ENCODE assay signal across 13 mouse cellular contexts in the genomic region with DNA sequence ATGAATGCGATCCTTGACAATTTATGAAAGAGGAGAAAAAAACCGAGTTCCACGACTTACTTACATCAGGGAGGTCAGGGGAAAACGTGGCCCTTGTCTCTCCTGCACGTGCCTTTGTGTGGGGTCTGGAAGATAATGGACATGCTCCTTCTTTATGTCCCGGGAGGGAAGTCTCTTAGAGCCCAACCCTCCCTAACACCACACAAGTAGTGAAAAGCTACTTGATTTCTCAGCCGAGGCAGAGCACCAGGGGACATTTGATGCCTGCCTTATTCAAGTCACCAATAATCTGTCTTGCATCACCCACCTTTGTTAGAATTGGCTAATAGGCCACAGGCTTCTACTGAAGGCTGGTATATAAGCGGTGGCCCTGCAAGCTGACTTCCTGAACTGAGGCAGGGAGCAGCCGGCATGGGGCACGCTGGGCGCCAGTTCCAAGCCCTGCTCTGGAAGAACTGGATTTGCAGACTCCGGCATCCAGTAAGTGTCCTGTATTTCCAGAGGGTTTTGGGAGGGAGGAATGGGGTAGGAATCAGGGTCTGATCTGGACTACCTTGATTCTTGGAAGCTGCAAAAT. TPM values are rescaled to one million over a fixed set of nuclear protein-coding genes. Genes with fewer than 3 reads are reported as not detected.
DNase-seq lines count a peak whose midpoint lies in the region; ATAC-seq and TF ChIP-seq lines count a peak whose summit lies in the region.
"Had no signal": no experiment of that assay in that cellular context is flagged by ENCODE, and none has a peak within 500 bp of the region (broad histone marks: within the 10 kb centered on the region; RNA-seq: fewer than 3 reads in every experiment).

Gene Abca13 (plus strand): TSS at position 388 of the 577 bp plus-strand sequence.

- no peak for TF ChIP-seq EP300 in CH12.LX (IDR thresholded peaks at IDR 0.05; ENCODE audit: low read length)

- no peak for TF ChIP-seq CTCF in CH12.LX (conservative IDR thresholded peaks at IDR 0.05 in 1 of 2, IDR thresholded peaks at IDR 0.05 in 1 of 2; ENCODE audit: low read depth in 2 of 2, low read length in 2 of 2)

- dilution Hi-C loops in CH12.LX (cut with MboI; ENCODE audit: extremely low pct_ligation_motif_present, extremely low pct_unique_long_range_greater_than_20kb, low sequenced_read_pairs): no loop called here

- no peak within 1 kb of the TSS for H3K4me3 ChIP-seq in forebrain, embryonic 11.5 days (ENCODE audit: low read depth, low read length)
- H3K4me3 ChIP-seq in forebrain, embryonic 16.5 days (replicated peaks; ENCODE audit: low read length): no peak within 1 kb of the TSS
- no peak within 1 kb of the TSS for H3K4me3 ChIP-seq in CH12.LX (replicated peaks in 1 of 3; ENCODE audit: low read depth in 2 of 3, low read length in 2 of 3, poor library complexity in 1 of 3)
- no peak within 1 kb of the TSS for H3K4me3 ChIP-seq in lung, embryonic 16.5 days (ENCODE audit: low read length)
- no peak within 1 kb of the TSS for H3K4me3 ChIP-seq in heart, embryonic 10.5 days
- H3K4me3 ChIP-seq: heart, embryonic 15.5 days; intestine, embryonic 15.5 days; limb, embryonic 10.5 days had no signal

- in situ Hi-C loops in CH12.LX (cut with MboI; ENCODE audit: low pct_ligation_motif_present, low pct_unique_long_range_greater_than_20kb, low sequenced_read_pairs): no loop called here

- peak; percentile 52 for DNase-seq in forebrain, embryonic 11.5 days (ENCODE audit: low spot score)
- no peak for DNase-seq in CH12.LX (ENCODE audit: extremely low read depth)
- peak; percentile 17 for DNase-seq in gonadal fat pad, adult 2 months (ENCODE audit: low read depth)
- no peak for DNase-seq in spleen, adult 12 weeks (ENCODE audit: low spot score)
- no peak for DNase-seq in heart, embryonic 10.5 days (ENCODE audit: low spot score)
- DNase-seq: adrenal gland, postnatal 10 days; cerebellum, adult 2 months had no signal

- no peak within 1 kb of the TSS for H3K9ac ChIP-seq in forebrain, embryonic 11.5 days (ENCODE audit: low read length)
- no peak within 1 kb of the TSS for H3K9ac ChIP-seq in forebrain, embryonic 16.5 days (replicated peaks; ENCODE audit: low read depth, low read length)
- H3K9ac ChIP-seq in CH12.LX (ENCODE audit: insufficient read depth, low read depth): no peak within 1 kb of the TSS
- H3K9ac ChIP-seq in lung, embryonic 16.5 days (ENCODE audit: low read length): no peak within 1 kb of the TSS
- H3K9ac ChIP-seq: heart, embryonic 15.5 days; intestine, embryonic 15.5 days had no signal

- H3K79me2 ChIP-seq in CH12.LX (replicated peaks; ENCODE audit: control insufficient read depth, extremely low read depth, insufficient read depth, poor library complexity, severe bottlenecking): no peaks in the 10 kb centered on the region

- no peak within 1 kb of the TSS for H3K4me2 ChIP-seq in forebrain, embryonic 11.5 days (ENCODE audit: low read depth, low read length, severe bottlenecking)
- H3K4me2 ChIP-seq in forebrain, embryonic 16.5 days (ENCODE audit: low read length): no peak within 1 kb of the TSS
- H3K4me2 ChIP-seq in CH12.LX (ENCODE audit: insufficient read depth, low read depth, poor library complexity, severe bottlenecking): no peak within 1 kb of the TSS
- H3K4me2 ChIP-seq in lung, embryonic 16.5 days (ENCODE audit: low read depth, low read length): no peak within 1 kb of the TSS
- H3K4me2 ChIP-seq: heart, embryonic 15.5 days; intestine, embryonic 15.5 days had no signal

- TF ChIP-seq POLR2A in CH12.LX (IDR thresholded peaks at IDR 0.05; ENCODE audit: low read depth, low read length): no peak

- H3K27ac ChIP-seq in forebrain, embryonic 11.5 days (ENCODE audit: low read depth, low read length): no peak within 1 kb of the TSS
- no peak within 1 kb of the TSS for H3K27ac ChIP-seq in forebrain, embryonic 16.5 days (ENCODE audit: low read length)
- H3K27ac ChIP-seq in CH12.LX (ENCODE audit: insufficient read depth, low read depth): no peak within 1 kb of the TSS
- H3K27ac ChIP-seq in lung, embryonic 16.5 days (ENCODE audit: low read length): peak within 1 kb of the TSS; percentile 66
- H3K27ac ChIP-seq in heart, embryonic 10.5 days: no peak within 1 kb of the TSS
- H3K27ac ChIP-seq: heart, embryonic 15.5 days; intestine, embryonic 15.5 days; limb, embryonic 10.5 days had no signal

- no peaks in the 10 kb centered on the region for H3K9me3 ChIP-seq in forebrain, embryonic 11.5 days (ENCODE audit: control insufficient read depth, low read length)
- H3K9me3 ChIP-seq in forebrain, embryonic 16.5 days (ENCODE audit: control insufficient read depth, low read length): no peaks in the 10 kb centered on the region
- H3K9me3 ChIP-seq in CH12.LX (replicated peaks; ENCODE audit: low read length): no peaks in the 10 kb centered on the region
- no peaks in the 10 kb centered on the region for H3K9me3 ChIP-seq in lung, embryonic 16.5 days (ENCODE audit: control insufficient read depth, low read length)
- H3K9me3 ChIP-seq in heart, embryonic 10.5 days: no peaks in the 10 kb centered on the region
- H3K9me3 ChIP-seq: heart, embryonic 15.5 days; intestine, embryonic 15.5 days; limb, embryonic 10.5 days had no signal

- WGBS in forebrain, embryonic 11.5 days: 36% methylated on average over 12 of the region's 12 CpGs
- WGBS in forebrain, embryonic 16.5 days: 30% methylated on average over 12 of the region's 12 CpGs
- WGBS in lung, embryonic 16.5 days: 29% methylated on average over 12 of the region's 12 CpGs
- WGBS in heart, embryonic 10.5 days: 53% methylated on average over 12 of the region's 12 CpGs

- H3K27me3 ChIP-seq in forebrain, embryonic 11.5 days (ENCODE audit: control insufficient read depth, insufficient read depth, low read length): no peaks in the 10 kb centered on the region
- H3K27me3 ChIP-seq in forebrain, embryonic 16.5 days (replicated peaks; ENCODE audit: control insufficient read depth, insufficient read depth, low read length): no peaks in the 10 kb centered on the region
- H3K27me3 ChIP-seq in CH12.LX (replicated peaks): peaks cover 31% of the 10 kb centered on the region
- no peaks in the 10 kb centered on the region for H3K27me3 ChIP-seq in lung, embryonic 16.5 days (ENCODE audit: control insufficient read depth, insufficient read depth, low read depth, low read length)
- H3K27me3 ChIP-seq in heart, embryonic 10.5 days (ENCODE audit: insufficient read depth, poor library complexity, severe bottlenecking): no peaks in the 10 kb centered on the region; the same call in 1 of the 2 replicates
- H3K27me3 ChIP-seq: heart, embryonic 15.5 days; intestine, embryonic 15.5 days had no signal

- TF ChIP-seq RAD21 in CH12.LX (IDR thresholded peaks at IDR 0.05; ENCODE audit: low read depth, low read length): no peak

- peak; percentile 61 for ATAC-seq in forebrain, embryonic 11.5 days (replicated peaks; ENCODE audit: low FRiP score)
- ATAC-seq in forebrain, embryonic 16.5 days: no peak
- ATAC-seq in lung, embryonic 16.5 days (ENCODE audit: low read depth): peak; percentile 43
- ATAC-seq in cerebellum, adult (ENCODE audit: insufficient number of reproducible peaks, low FRiP score, low TSS enrichment): no peak
- ATAC-seq: intestine, embryonic 15.5 days had no signal

- H3K4me1 ChIP-seq in forebrain, embryonic 11.5 days (replicated peaks; ENCODE audit: control insufficient read depth, insufficient read depth, low read length): no peaks in the 10 kb centered on the region
- H3K4me1 ChIP-seq in forebrain, embryonic 16.5 days (replicated peaks; ENCODE audit: control insufficient read depth, insufficient read depth, low read length): no peaks in the 10 kb centered on the region
- H3K4me1 ChIP-seq in CH12.LX (ENCODE audit: control insufficient read depth in 1 of 2, insufficient read depth in 2 of 2): no peaks in the 10 kb centered on the region
- no peaks in the 10 kb centered on the region for H3K4me1 ChIP-seq in lung, embryonic 16.5 days (replicated peaks; ENCODE audit: control insufficient read depth, insufficient read depth, low read length)
- no peaks in the 10 kb centered on the region for H3K4me1 ChIP-seq in heart, embryonic 10.5 days
- H3K4me1 ChIP-seq: heart, embryonic 15.5 days; intestine, embryonic 15.5 days had no signal

- no peaks in the 10 kb centered on the region for H3K36me3 ChIP-seq in forebrain, embryonic 11.5 days (ENCODE audit: control insufficient read depth, insufficient read depth, low read length)
- H3K36me3 ChIP-seq in forebrain, embryonic 16.5 days (ENCODE audit: control insufficient read depth, insufficient read depth): no peaks in the 10 kb centered on the region
- no peaks in the 10 kb centered on the region for H3K36me3 ChIP-seq in CH12.LX (replicated peaks in 1 of 2; ENCODE audit: control insufficient read depth in 1 of 2, insufficient read depth in 1 of 2, low read length in 1 of 2)
- H3K36me3 ChIP-seq in lung, embryonic 16.5 days (ENCODE audit: control insufficient read depth, insufficient read depth, low read length): no peaks in the 10 kb centered on the region
- H3K36me3 ChIP-seq in heart, embryonic 10.5 days: no peaks in the 10 kb centered on the region
- H3K36me3 ChIP-seq: heart, embryonic 15.5 days; intestine, embryonic 15.5 days; limb, embryonic 10.5 days had no signal

TF ChIP-seq in CH12.LX, 34 proteins besides CTCF, POLR2A, EP300 and RAD21:
- TF ChIP-seq USF1 (IDR thresholded peaks at IDR 0.05; ENCODE audit: low read depth, low read length) (no peak), POLR2AphosphoS2 (IDR thresholded peaks at IDR 0.05; ENCODE audit: low read depth, low read length) (no peak), BHLHE40 (IDR thresholded peaks at IDR 0.05; ENCODE audit: low read depth, low read length) (0 out of 2 replicates have a peak, but pooled peaks have one; percentile 15), MXI1 (IDR thresholded peaks at IDR 0.05; ENCODE audit: low read depth, low read length) (no peak), MAZ (IDR thresholded peaks at IDR 0.05; ENCODE audit: low read depth, low read length) (no peak), ELF1 (IDR thresholded peaks at IDR 0.05; ENCODE audit: low read depth, low read length) (no peak)

RNA-seq across cellular contexts. Expression of gene Abca13, which starts in this region (rescaled TPM):
- 0.03 TPM in 1 of 2 replicates, not detected in the other for polyA plus RNA-seq in forebrain, embryonic 11.5 days (2014; fragmentation: Nextera tagmentation; extraction: Ambion mirVana)
- polyA plus RNA-seq in forebrain, embryonic 16.5 days (2015; fragmentation: Nextera tagmentation; extraction: Ambion mirVana): 0.04 TPM in 1 of 2 replicates, not detected in the other
- total RNA-seq in CH12.LX (2012; rRNA removed) (under 0.01 TPM in 1 of 2 replicates, not detected in the other), CH12.LX (2014; rRNA removed) (0.01 and 0.03 TPM in 2 replicates)
- polyA plus RNA-seq in CH12.LX (2012; ENCODE audit: insufficient read length, low read depth): 0.03 TPM in 2 replicates
- under 0.01 and 0.04 TPM in 2 replicates for polyA plus RNA-seq in gonadal fat pad, adult 2 months (2012; rRNA removed)
- 0.05 and 0.13 TPM in 2 replicates for polyA plus RNA-seq in lung, embryonic 16.5 days (2015; fragmentation: Nextera tagmentation; extraction: Ambion mirVana)
- polyA plus RNA-seq in heart, embryonic 10.5 days (2016; fragmentation: Nextera tagmentation; extraction: Ambion mirVana): 0.01 TPM in 1 of 2 replicates, not detected in the other

Comparison
In these comparisons a context has a peak if more than half of its experiments do, and no peak if none do; other contexts are left out.
1. Peak in DNase-seq and ATAC-seq in forebrain, embryonic 11.5 days; RNA of the gene not detected or under 1 TPM.
2. Peak in DNase-seq in gonadal fat pad, adult 2 months; RNA of the gene not detected or under 1 TPM.
3. Peak in ATAC-seq and H3K27ac ChIP-seq in lung, embryonic 16.5 days; RNA of the gene not detected or under 1 TPM.